Comparison of ENCODE assay signal across 11 mouse cellular contexts in the genomic region with DNA sequence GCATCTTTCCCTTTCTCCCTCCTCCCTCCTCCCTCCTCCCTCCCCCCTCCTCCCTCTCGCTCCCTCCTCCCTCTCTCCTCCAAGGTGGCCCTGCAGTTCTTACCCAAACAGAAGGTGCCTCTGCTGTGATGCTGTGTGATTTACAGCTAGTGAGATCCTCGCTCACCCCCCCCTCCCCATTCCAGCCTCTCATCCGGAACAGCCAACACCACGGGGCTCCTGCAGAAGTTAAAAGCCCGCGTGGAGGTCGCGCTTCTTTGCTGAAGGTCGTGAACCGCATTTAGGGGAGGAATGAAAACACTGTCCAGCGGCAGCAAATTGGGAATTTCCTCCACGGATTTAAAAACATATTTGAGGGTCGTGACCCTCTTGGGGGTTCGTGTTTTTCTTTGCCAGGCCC.
DNase-seq lines count a peak whose midpoint lies in the region; ATAC-seq and TF ChIP-seq lines count a peak whose summit lies in the region.
"Had no signal": no experiment of that assay in that cellular context is flagged by ENCODE, and none has a peak within 500 bp of the region (broad histone marks: within the 10 kb centered on the region; RNA-seq: fewer than 3 reads in every experiment).

No protein-coding gene starts in this region.

- 4% methylated on average over 13 of the region's 14 CpGs for WGBS in kidney, embryonic 14.5 days
- WGBS in hindbrain, embryonic 15.5 days, result 10% methylated on average over 13 of the region's 14 CpGs
- 11% methylated on average over 13 of the region's 14 CpGs for WGBS in midbrain, embryonic 16.5 days

- no peak overlapping the region for H3K9ac ChIP-seq in kidney, embryonic 14.5 days (ENCODE audit: low read depth, low read length)
- no peak overlapping the region for H3K9ac ChIP-seq in hindbrain, embryonic 15.5 days
- no peak overlapping the region for H3K9ac ChIP-seq in midbrain, embryonic 16.5 days (ENCODE audit: low read depth, low read length)

- no peak for DNase-seq in kidney, adult 8-10 months
- DNase-seq in brain, embryonic 14.5 days (ENCODE audit: low read depth), result peak; percentile 49
- no peak for DNase-seq in urinary bladder, postnatal 25 days (ENCODE audit: low spot score)
- no peak for DNase-seq in retina, embryonic 14.5 days (ENCODE audit: low spot score)
- no peak for DNase-seq in natural killer cell, adult 2 months (ENCODE audit: low spot score in 2 of 2)
- DNase-seq: heart, postnatal 36 days had no signal

- TF ChIP-seq CTCF in brain, embryonic 14.5 days (IDR thresholded peaks at IDR 0.05; ENCODE audit: borderline replicate concordance, extremely low read depth, insufficient read depth, insufficient read length), result no peak

- no peak for TF ChIP-seq POLR2A in brain, embryonic 14.5 days (IDR thresholded peaks at IDR 0.05; ENCODE audit: borderline replicate concordance, extremely low read depth, insufficient read depth, insufficient read length, poor library complexity, severe bottlenecking)

- 0 out of 2 replicates have a peak, but pooled peaks have one; percentile 56 for ATAC-seq in kidney, embryonic 14.5 days (ENCODE audit: low FRiP score, low TSS enrichment)
- 0 out of 2 replicates have a peak, but pooled peaks have one; percentile 15 for ATAC-seq in hindbrain, embryonic 15.5 days (ENCODE audit: low FRiP score, low read depth)
- ATAC-seq in midbrain, embryonic 16.5 days, result no peak
- ATAC-seq: lung, postnatal 0 days had no signal

- H3K27me3 ChIP-seq in kidney, embryonic 14.5 days (ENCODE audit: control insufficient read depth, insufficient read depth, low read length), result peaks cover 10% of the 10 kb centered on the region; the same call in 1 of the 2 replicates
- H3K27me3 ChIP-seq in hindbrain, embryonic 15.5 days, result 0 out of 2 replicates have a peak, but pooled peaks cover 5% of the 10 kb centered on the region
- no peaks in the 10 kb centered on the region for H3K27me3 ChIP-seq in midbrain, embryonic 16.5 days (ENCODE audit: control insufficient read depth, insufficient read depth, low read depth, low read length)

- peaks cover 10% of the 10 kb centered on the region; the same call in 1 of the 2 replicates for H3K4me1 ChIP-seq in kidney, embryonic 14.5 days (ENCODE audit: control insufficient read depth, insufficient read depth, low read length)
- H3K4me1 ChIP-seq in hindbrain, embryonic 15.5 days (replicated peaks), result peaks cover 15% of the 10 kb centered on the region
- peaks cover 10% of the 10 kb centered on the region for H3K4me1 ChIP-seq in midbrain, embryonic 16.5 days (ENCODE audit: control insufficient read depth, insufficient read depth, low read length)

- no peaks in the 10 kb centered on the region for H3K36me3 ChIP-seq in kidney, embryonic 14.5 days (ENCODE audit: control insufficient read depth, insufficient read depth, low read length)
- no peaks in the 10 kb centered on the region for H3K36me3 ChIP-seq in hindbrain, embryonic 15.5 days
- H3K36me3 ChIP-seq in midbrain, embryonic 16.5 days (ENCODE audit: control insufficient read depth, insufficient read depth, low read length), result no peaks in the 10 kb centered on the region

- H3K4me2 ChIP-seq in kidney, embryonic 14.5 days (replicated peaks; ENCODE audit: low read depth, low read length), result no peak overlapping the region
- H3K4me2 ChIP-seq in hindbrain, embryonic 15.5 days, result peak overlapping the region; percentile 34
- H3K4me2 ChIP-seq in midbrain, embryonic 16.5 days (ENCODE audit: low read length), result peak overlapping the region; percentile 36

- no peak overlapping the region for H3K27ac ChIP-seq in kidney, embryonic 14.5 days (ENCODE audit: low read depth, low read length)
- no peak overlapping the region; the same call in 1 of the 2 replicates for H3K27ac ChIP-seq in hindbrain, embryonic 15.5 days (replicated peaks)
- H3K27ac ChIP-seq in midbrain, embryonic 16.5 days (ENCODE audit: low read length), result no peak overlapping the region
- H3K27ac ChIP-seq: left cerebral cortex, adult 2 months had no signal

- H3K9me3 ChIP-seq in kidney, embryonic 14.5 days (ENCODE audit: control insufficient read depth, low read length), result no peaks in the 10 kb centered on the region
- H3K9me3 ChIP-seq in hindbrain, embryonic 15.5 days, result no peaks in the 10 kb centered on the region
- no peaks in the 10 kb centered on the region for H3K9me3 ChIP-seq in midbrain, embryonic 16.5 days (replicated peaks; ENCODE audit: control insufficient read depth, low read length, poor library complexity, severe bottlenecking)

- H3K4me3 ChIP-seq in kidney, embryonic 14.5 days (ENCODE audit: low read length), result no peak overlapping the region
- H3K4me3 ChIP-seq in hindbrain, embryonic 15.5 days, result no peak overlapping the region
- no peak overlapping the region for H3K4me3 ChIP-seq in midbrain, embryonic 16.5 days (ENCODE audit: low read depth, low read length)
- H3K4me3 ChIP-seq: left cerebral cortex, adult 2 months had no signal
